Mouse (Mus musculus) heart, embryonic 15.5 days (tissue): ENCODE data around the gene Gpn2. TPM values are rescaled to one million over a fixed set of nuclear protein-coding genes. Genes with fewer than 3 reads are reported as not detected.

Experiments used
- ATAC-seq: fragments of 200-750 bp; cut with Nextera tagmentation; replicated peaks from 2 replicates; pipeline ENCODE4 v1.8.0; 2017; ENCODE audit warnings: low read depth, moderate TSS enrichment; ENCODE audit not compliant: insufficient number of reproducible peaks, insufficient read depth, low FRiP score
- H3K27ac ChIP-seq: fragments of 300-500 bp; sonication (generic); 2 replicates; pipeline ENCODE4 v1.5.1; 2015; ENCODE audit warnings: mild to moderate bottlenecking, inconsistent platforms
- H3K27me3 ChIP-seq: fragments of 300-500 bp; sonication (generic); 2 replicates; pipeline ENCODE4 v1.6.1; 2015; ENCODE audit warnings: inconsistent platforms
- H3K36me3 ChIP-seq: fragments of 300-500 bp; sonication (generic); 2 replicates; pipeline ENCODE4 v1.6.1; 2015; ENCODE audit warnings: mild to moderate bottlenecking, inconsistent platforms
- H3K4me1 ChIP-seq: fragments of 300-500 bp; sonication (generic); replicated peaks from 2 replicates; pipeline ENCODE4 v1.6.1; 2015; ENCODE audit warnings: inconsistent platforms
- H3K4me2 ChIP-seq: fragments of 300-500 bp; sonication (generic); 2 replicates; pipeline ENCODE4 v1.6.1; 2015; ENCODE audit warnings: inconsistent platforms, mild to moderate bottlenecking, moderate library complexity
- H3K4me3 ChIP-seq: fragments of 300-500 bp; sonication (generic); 2 replicates; pipeline ENCODE4 v1.5.1; 2015; ENCODE audit warnings: mild to moderate bottlenecking, inconsistent platforms
- H3K9ac ChIP-seq: fragments of 300-500 bp; sonication (generic); 2 replicates; pipeline ENCODE4 v1.6.1; 2015; ENCODE audit warnings: mild to moderate bottlenecking, inconsistent platforms
- H3K9me3 ChIP-seq: fragments of 300-500 bp; sonication (generic); replicated peaks from 2 replicates; pipeline ENCODE4 v1.6.1; 2016; ENCODE audit warnings: inconsistent platforms
- whole genome bisulfite sequencing: fragments of 180-500 bp; shearing (Covaris S2); methylation state at CpG from one replicate; pipeline ENCODE4 v1.1.7; 2015; ENCODE audit warnings: mixed read lengths; 5-methylcytosine and 5-hydroxymethylcytosine counted together
- polyA plus RNA-seq: library from polyadenylated mRNA; unstranded; fragments of >200 nt; fragmentation: Nextera tagmentation; extraction: Ambion mirVana; gene quantifications from 2 replicates; pipeline ENCODE4 v1.2.1, GENCODE M21; 2015

The Gpn2 gene
- polyA plus RNA-seq, 1 experiment from 2014 or later: 10.4 TPM

DNA sequence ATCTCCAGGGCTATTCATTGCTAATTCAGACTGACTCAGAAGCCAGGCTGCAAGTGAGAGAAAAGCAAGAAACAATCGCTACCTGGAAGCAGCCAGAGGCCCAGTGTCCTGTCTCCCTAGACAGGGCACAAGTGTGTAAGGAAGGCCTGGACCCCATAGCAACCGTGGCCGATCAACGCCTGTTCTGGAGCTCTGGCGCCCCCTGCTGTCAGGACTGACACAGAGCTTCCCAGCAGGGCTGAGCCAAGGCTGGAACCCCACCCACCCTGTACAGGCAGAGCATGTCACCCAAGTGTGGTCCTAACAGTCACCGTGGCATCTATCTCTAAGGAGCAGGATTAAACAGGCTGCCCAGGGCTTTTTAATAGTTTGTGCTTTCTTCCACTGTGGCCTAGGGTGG is 25.6 kb downstream of the Gpn2 start:
- ATAC-seq: peak; percentile 57; the same call in 1 of the 2 replicates

DNA sequence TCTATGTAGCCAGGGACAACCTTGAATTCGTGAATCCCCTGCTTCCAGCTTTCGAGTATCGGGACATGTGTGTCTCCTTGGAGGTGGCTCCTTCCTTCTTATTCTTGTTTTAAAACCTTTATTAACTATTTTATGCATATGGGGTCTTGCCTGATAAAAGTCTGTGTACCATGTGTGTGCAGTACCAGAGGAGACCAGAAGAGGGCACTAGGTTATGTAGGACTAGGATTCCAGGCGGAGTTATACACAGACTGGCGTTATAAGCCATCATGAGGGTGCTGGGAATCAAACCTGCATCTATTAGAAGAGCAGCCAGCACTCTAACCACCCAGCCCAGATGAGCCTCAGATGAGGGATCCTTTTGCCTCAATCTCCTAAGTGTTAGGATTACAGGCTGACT is 27.7 kb downstream of the Gpn2 start:
- H3K4me3 ChIP-seq: no peak overlapping the region
- 96% methylated on average over 5 of the region's 5 CpGs for WGBS

More for the DNA sequence above, 25.6 kb downstream of the Gpn2 start:
- Histone ChIP-seq H3K4me1 (0 out of 2 replicates have a peak, but pooled peaks cover 2% of the 10 kb centered on the region), H3K27ac (no peak overlapping the region), H3K27me3 (no peaks in the 10 kb centered on the region), H3K9me3 (no peaks in the 10 kb centered on the region), H3K9ac (no peak overlapping the region), H3K4me2 (no peak overlapping the region), H3K36me3 (peaks cover 41% of the 10 kb centered on the region), H3K4me3 (no peak overlapping the region)
- WGBS: 13% methylated on average over 6 of the region's 6 CpGs

DNA sequence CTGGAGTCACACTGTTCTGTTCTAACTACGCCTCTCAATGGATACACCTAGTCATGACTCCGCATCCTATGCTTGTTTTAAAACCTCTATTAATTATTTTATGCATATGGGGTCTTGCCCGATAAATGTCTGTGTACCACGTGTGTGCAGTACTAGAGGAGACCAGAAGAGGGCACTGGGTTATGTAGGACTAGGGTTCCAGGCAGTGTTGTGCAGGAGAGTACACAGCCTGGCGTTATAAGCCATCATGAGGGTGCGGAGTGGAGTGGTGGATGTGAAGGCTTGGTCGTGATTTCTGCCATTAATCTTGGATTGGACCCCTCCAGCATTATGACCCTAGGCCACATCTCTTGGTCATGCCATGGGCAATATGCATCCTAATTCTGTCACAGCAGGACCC is 28.3 kb downstream of the Gpn2 start:
- Histone ChIP-seq H3K9me3 (no peaks in the 10 kb centered on the region), H3K36me3 (peaks cover 31% of the 10 kb centered on the region), H3K4me1 (peaks cover 4% of the 10 kb centered on the region; the same call in 1 of the 2 replicates), H3K9ac (no peak overlapping the region), H3K27me3 (no peaks in the 10 kb centered on the region), H3K4me3 (no peak overlapping the region), H3K27ac (no peak overlapping the region), H3K4me2 (no peak overlapping the region)
- no peak for ATAC-seq
- WGBS: 94% methylated on average over 7 of the region's 7 CpGs

More for the DNA sequence above, 27.7 kb downstream of the Gpn2 start:
- Histone ChIP-seq H3K27me3 (no peaks in the 10 kb centered on the region), H3K4me1 (peaks cover 4% of the 10 kb centered on the region; the same call in 1 of the 2 replicates), H3K9me3 (no peaks in the 10 kb centered on the region), H3K27ac (no peak overlapping the region), H3K9ac (no peak overlapping the region), H3K36me3 (peaks cover 31% of the 10 kb centered on the region), H3K4me2 (no peak overlapping the region)
- no peak for ATAC-seq

DNA sequence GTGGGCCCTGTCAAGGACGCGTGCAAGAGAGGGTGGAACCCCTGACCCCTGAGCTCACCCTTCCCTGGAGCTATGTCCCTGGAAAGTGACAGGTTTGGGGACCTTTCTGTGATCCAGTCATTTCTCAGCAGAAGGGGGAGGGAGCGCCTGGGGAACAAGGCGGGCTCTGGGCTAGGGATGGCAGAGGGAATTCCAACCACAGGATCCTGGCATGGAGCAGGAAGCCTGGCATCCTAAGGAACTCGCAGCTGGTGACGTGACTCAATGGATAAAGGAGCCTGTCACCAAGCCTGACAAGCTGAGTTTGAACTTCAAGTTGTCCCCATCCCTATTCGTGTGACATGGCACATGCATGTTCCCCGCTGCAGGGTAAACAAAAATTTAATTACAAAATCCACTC is 28.9 kb downstream of the Gpn2 start:
- Histone ChIP-seq H3K27me3 (no peaks in the 10 kb centered on the region), H3K4me2 (no peak overlapping the region), H3K36me3 (peaks cover 29% of the 10 kb centered on the region), H3K9me3 (no peaks in the 10 kb centered on the region), H3K4me3 (no peak overlapping the region), H3K9ac (no peak overlapping the region), H3K27ac (no peak overlapping the region), H3K4me1 (peaks cover 4% of the 10 kb centered on the region; the same call in 1 of the 2 replicates)
- whole genome bisulfite sequencing: 89% methylated on average over 8 of the region's 8 CpGs
- ATAC-seq: no peak

DNA sequence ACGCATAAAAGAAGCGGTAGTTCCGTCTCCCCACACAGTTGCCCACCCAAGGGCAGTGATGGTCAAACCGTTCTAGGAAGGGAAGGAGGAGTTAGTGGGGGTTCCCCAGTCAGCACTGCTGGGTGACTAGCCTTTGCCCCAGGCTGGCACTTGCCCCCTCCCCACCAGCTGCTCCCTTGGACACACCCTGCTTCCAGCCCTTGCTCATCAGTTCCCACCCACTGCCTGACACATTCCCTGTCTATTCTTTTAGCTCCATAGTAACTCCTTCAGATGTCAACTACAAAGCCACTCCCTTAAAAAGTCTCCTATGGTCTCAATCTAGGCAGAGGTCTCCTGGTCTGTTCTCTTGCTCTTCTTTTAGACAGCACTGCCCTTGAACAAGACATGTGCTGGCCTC is 29.7 kb downstream of the Gpn2 start:
- Histone ChIP-seq H3K4me3 (no peak overlapping the region), H3K9ac (no peak overlapping the region), H3K9me3 (no peaks in the 10 kb centered on the region), H3K4me2 (no peak overlapping the region), H3K27me3 (no peaks in the 10 kb centered on the region), H3K4me1 (peaks cover 4% of the 10 kb centered on the region; the same call in 1 of the 2 replicates), H3K27ac (no peak overlapping the region), H3K36me3 (peaks cover 21% of the 10 kb centered on the region)
- no peak for ATAC-seq
- WGBS: 75% methylated on average over 4 of the region's 4 CpGs

DNA sequence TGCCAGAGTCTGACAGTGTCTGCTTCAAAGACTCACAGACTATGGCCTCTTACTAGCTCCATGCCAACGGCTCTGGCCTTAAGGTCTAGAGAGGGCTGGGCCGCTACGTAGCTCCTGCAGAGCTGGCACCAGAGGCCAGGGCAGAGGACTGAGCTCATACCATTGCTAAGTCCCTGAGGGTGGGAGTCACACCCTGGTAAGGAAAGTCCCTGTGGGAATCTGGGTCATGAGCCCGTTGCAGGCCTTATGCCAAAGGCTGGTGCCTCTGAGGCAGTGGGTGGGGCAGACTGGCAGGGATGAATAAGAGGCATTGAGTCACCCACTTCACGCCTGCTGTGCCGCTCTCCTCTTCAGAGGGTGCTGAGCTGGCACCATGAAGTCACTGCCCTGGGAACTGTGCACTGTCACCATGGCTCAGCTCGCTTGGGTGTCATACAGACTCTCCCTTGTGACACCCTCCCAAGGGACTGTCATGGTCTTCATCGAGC is 30.2 kb downstream of the Gpn2 start:
- no peak overlapping the region for H3K27ac ChIP-seq
- no peak for ATAC-seq
- no peak overlapping the region for H3K4me3 ChIP-seq
- H3K9me3 ChIP-seq: no peaks in the 10 kb centered on the region
- peaks cover 21% of the 10 kb centered on the region for H3K36me3 ChIP-seq
- 80% methylated on average over 8 of the region's 8 CpGs for WGBS
- H3K4me2 ChIP-seq: no peak overlapping the region
- no peak overlapping the region for H3K9ac ChIP-seq
- H3K4me1 ChIP-seq: peaks cover 4% of the 10 kb centered on the region; the same call in 1 of the 2 replicates
- no peaks in the 10 kb centered on the region for H3K27me3 ChIP-seq

DNA sequence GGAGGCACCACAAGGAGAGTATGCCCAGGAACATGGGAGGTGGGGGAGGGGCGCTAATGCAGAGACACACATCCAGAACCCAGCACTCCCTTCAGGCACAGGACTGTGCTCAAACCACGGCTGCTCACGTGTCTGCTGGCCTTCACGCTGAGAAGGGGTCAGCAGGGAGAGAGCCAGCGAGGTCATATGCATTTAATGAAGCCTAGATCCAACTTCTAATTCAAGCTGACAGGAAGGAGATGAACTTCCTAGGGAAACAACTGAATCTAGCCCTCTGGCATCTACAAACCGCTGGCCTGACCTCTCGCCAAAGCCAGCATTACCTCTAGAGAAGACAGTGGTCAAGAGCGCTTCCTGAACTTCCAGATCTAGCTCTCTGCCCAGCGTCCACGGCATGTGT is 31.3 kb downstream of the Gpn2 start:
- 69% methylated on average over 10 of the region's 10 CpGs for WGBS
- H3K9ac ChIP-seq: no peak overlapping the region
- no peak overlapping the region for H3K4me2 ChIP-seq
- H3K27me3 ChIP-seq: no peaks in the 10 kb centered on the region
- no peak overlapping the region for H3K4me3 ChIP-seq
- peaks cover 13% of the 10 kb centered on the region for H3K4me1 ChIP-seq
- ATAC-seq: no peak
- peaks cover 21% of the 10 kb centered on the region for H3K36me3 ChIP-seq
- H3K27ac ChIP-seq: no peak overlapping the region
- no peaks in the 10 kb centered on the region for H3K9me3 ChIP-seq

DNA sequence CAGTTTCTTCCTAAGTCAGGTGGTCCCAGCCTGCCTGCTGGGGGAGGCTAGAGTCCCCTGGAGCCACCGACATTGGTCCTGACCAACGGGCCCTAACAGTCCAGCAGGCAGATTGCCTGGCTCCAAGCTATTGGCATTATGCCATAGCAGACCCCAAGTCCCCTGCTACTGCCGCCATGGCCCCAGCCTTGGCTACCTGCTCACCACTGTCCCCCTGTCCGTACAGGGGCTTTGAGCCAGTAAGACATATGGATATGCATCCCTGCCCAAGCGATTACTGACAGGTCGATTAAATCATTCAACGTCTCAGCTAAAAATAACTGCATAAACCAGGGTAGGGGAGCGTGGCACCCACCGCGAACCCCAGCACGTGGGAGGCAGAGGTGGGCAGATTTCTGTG is 33.8 kb downstream of the Gpn2 start:
- Histone ChIP-seq H3K36me3 (peaks cover 8% of the 10 kb centered on the region), H3K9me3 (no peaks in the 10 kb centered on the region), H3K4me1 (peaks cover 21% of the 10 kb centered on the region), H3K4me2 (no peak overlapping the region), H3K27me3 (no peaks in the 10 kb centered on the region), H3K4me3 (no peak overlapping the region), H3K27ac (no peak overlapping the region), H3K9ac (no peak overlapping the region)
- ATAC-seq: no peak
- WGBS: 81% methylated on average over 11 of the region's 11 CpGs

DNA sequence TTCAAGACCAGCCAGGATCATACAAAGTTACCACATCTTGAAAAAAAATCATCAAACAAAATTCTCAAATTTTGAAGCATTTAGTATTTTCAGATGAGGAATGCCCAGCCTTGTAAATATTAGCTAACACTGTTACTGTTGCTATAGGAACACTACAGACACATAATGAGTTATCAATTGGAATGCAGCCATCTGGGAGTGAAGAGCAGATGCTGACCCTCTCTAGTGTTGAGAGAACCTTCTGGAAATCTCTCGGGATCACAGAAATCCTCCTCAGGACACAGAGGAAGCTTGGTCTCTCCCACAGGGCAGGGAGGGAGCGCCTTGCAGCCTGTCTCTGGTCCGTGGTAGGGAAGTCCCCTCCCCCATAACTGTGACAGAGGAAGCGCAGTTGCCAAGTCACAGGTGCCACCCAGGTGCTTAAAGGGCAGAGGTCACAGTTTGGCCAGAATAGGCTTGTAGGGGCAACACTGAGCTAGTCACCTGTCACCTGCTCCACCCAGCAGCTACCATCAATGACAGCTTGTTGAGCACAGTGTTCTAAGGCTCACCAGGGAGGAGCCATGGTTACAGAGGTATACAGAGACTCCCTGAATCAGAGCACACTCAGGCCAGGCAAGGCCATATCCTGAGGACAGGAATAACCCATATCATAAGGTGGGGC is 35.4 kb downstream of the Gpn2 start:
- Histone ChIP-seq H3K9ac (no peak overlapping the region), H3K4me2 (no peak overlapping the region), H3K27ac (no peak overlapping the region), H3K9me3 (no peaks in the 10 kb centered on the region), H3K4me3 (no peak overlapping the region), H3K36me3 (no peaks in the 10 kb centered on the region; the same call in 1 of the 2 replicates), H3K4me1 (peaks cover 19% of the 10 kb centered on the region), H3K27me3 (no peaks in the 10 kb centered on the region)
- WGBS: 43% methylated on average over 4 of the region's 4 CpGs
- ATAC-seq: no peak

DNA sequence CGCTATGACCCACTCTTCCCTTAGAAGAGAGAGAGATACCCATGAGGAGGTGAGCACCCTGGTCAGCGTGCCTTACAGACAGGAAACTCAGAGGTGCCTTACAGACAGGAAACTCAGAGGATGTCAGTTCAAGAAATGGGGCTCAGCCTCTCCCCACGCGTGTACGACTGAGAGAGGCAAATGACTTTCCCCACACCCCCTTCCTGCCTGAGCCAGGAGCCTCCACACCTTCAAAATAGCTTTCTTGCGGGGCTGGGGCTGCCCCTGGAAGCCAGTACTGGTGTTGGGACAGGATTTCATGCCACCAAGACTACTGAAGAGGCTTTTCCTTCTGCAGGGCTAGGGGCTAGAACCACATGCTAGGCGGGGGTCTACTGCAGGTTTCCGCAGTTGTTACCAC is 36.5 kb downstream of the Gpn2 start:
- Histone ChIP-seq H3K27me3 (no peaks in the 10 kb centered on the region), H3K27ac (no peak overlapping the region), H3K4me3 (no peak overlapping the region), H3K4me2 (no peak overlapping the region), H3K4me1 (peaks cover 19% of the 10 kb centered on the region), H3K36me3 (no peaks in the 10 kb centered on the region; the same call in 1 of the 2 replicates), H3K9me3 (no peaks in the 10 kb centered on the region), H3K9ac (no peak overlapping the region)
- ATAC-seq: no peak
- WGBS: 84% methylated on average over 8 of the region's 8 CpGs

DNA sequence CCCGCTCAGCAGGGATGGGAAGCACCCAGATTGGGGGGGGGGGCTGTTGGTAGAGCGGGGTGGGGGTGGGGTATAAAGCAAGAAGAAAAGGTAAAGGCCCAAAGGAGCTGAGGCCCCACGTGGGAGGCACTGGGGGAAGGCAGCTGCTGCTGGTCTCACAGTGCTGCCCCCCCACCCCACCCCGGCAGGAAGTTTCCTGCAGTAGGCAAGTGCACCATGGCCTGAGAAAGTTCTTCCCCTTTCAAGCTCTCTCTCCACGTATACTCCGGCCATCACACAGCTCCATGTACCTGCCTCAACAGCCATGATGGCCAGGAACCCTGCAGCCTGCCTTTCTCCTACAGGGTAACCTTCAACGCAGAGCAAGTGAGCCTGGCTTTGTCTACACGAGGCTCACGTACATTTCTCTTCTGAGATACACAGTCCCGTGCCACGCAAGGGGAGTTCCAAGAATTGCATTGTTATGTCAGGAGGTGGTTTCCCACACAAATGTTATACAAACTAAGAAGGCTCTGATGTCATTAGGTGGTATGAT is 38.1 kb downstream of the Gpn2 start:
- Histone ChIP-seq H3K9me3 (no peaks in the 10 kb centered on the region), H3K27me3 (no peaks in the 10 kb centered on the region), H3K4me2 (no peak overlapping the region), H3K4me1 (peaks cover 17% of the 10 kb centered on the region), H3K27ac (no peak overlapping the region), H3K9ac (no peak overlapping the region), H3K4me3 (no peak overlapping the region), H3K36me3 (peaks cover 6% of the 10 kb centered on the region; the same call in 1 of the 2 replicates)
- WGBS: 67% methylated on average over 10 of the region's 11 CpGs
- no peak for ATAC-seq

DNA sequence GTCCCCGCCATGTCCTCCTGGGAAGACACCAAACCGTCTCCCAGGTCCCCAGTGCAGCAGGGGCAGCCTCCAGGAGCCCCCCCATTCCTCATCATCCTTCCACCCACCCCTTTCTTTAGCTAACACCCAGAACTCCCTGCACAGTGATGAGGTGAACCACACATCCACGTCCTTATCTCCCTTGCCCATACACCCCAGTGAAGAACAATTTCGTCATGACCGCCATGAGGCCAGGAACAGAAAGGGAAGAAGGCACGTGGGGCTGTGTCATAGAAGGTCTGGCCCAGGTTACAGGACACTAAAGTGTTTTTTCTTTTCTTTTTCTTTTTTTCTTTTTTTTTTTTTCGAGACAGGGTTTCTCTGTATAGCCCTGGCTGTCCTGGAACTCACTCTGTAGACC is 40.7 kb downstream of the Gpn2 start:
- H3K27me3 ChIP-seq: no peaks in the 10 kb centered on the region
- WGBS: 79% methylated on average over 7 of the region's 7 CpGs
- peaks cover 6% of the 10 kb centered on the region; the same call in 1 of the 2 replicates for H3K36me3 ChIP-seq
- peak overlapping the region; percentile 64; the same call in 1 of the 2 replicates for H3K27ac ChIP-seq
- ATAC-seq: no peak
- no peak overlapping the region for H3K4me2 ChIP-seq
- H3K4me3 ChIP-seq: no peak overlapping the region
- no peak overlapping the region for H3K9ac ChIP-seq
- H3K9me3 ChIP-seq: no peaks in the 10 kb centered on the region
- H3K4me1 ChIP-seq: peaks cover 12% of the 10 kb centered on the region
